22 mouse cellular contexts compared by ENCODE assay signal in genomic region chr4:64058856-64059231, GRCm38 (mm10). TPM values are rescaled to one million over a fixed set of nuclear protein-coding genes. Genes with fewer than 3 reads are reported as not detected.
A peak's percentile ranks its signal among the peaks of the same experiment; 100 is the strongest.
DNase-seq lines count a peak whose midpoint lies in the region; ATAC-seq and TF ChIP-seq lines count a peak whose summit lies in the region.
"Had no signal": no experiment of that assay in that cellular context is flagged by ENCODE, and none has a peak within 500 bp of the region (broad histone marks: within the 10 kb centered on the region; RNA-seq: fewer than 3 reads in every experiment).

No protein-coding gene starts in this region.

- no peak overlapping the region for H3K9ac ChIP-seq in heart, embryonic 13.5 days
- H3K9ac ChIP-seq in midbrain, embryonic 13.5 days (replicated peaks): no peak overlapping the region
- no peak overlapping the region for H3K9ac ChIP-seq in midbrain, postnatal 0 days (replicated peaks; ENCODE audit: low read length, poor library complexity, severe bottlenecking)
- H3K9ac ChIP-seq in embryonic facial prominence, embryonic 15.5 days: no peak overlapping the region
- H3K9ac ChIP-seq: forebrain, postnatal 0 days; kidney, embryonic 15.5 days; limb, embryonic 15.5 days; liver, embryonic 14.5 days; lung, embryonic 15.5 days had no signal

- 14% methylated on average over 6 of the region's 6 CpGs for WGBS in heart, embryonic 13.5 days
- 45% methylated on average over 6 of the region's 6 CpGs for WGBS in midbrain, embryonic 13.5 days
- 44% methylated on average over 6 of the region's 6 CpGs for WGBS in midbrain, postnatal 0 days
- WGBS in embryonic facial prominence, embryonic 15.5 days: 44% methylated on average over 6 of the region's 6 CpGs

- no peak overlapping the region for H3K4me3 ChIP-seq in heart, embryonic 13.5 days
- H3K4me3 ChIP-seq in midbrain, embryonic 13.5 days (replicated peaks): no peak overlapping the region
- H3K4me3 ChIP-seq in midbrain, postnatal 0 days (ENCODE audit: low read depth, low read length): no peak overlapping the region
- no peak overlapping the region for H3K4me3 ChIP-seq in embryonic facial prominence, embryonic 15.5 days (replicated peaks)
- H3K4me3 ChIP-seq in left cerebral cortex, adult 2 months: no peak overlapping the region
- H3K4me3 ChIP-seq: kidney, embryonic 15.5 days; limb, embryonic 15.5 days; lung, embryonic 15.5 days had no signal

- H3K9me3 ChIP-seq in heart, embryonic 13.5 days: no peaks in the 10 kb centered on the region
- no peaks in the 10 kb centered on the region for H3K9me3 ChIP-seq in midbrain, embryonic 13.5 days
- H3K9me3 ChIP-seq in midbrain, postnatal 0 days (ENCODE audit: low read length): no peaks in the 10 kb centered on the region
- H3K9me3 ChIP-seq in embryonic facial prominence, embryonic 15.5 days (replicated peaks): no peaks in the 10 kb centered on the region
- H3K9me3 ChIP-seq: kidney, embryonic 15.5 days; limb, embryonic 15.5 days; lung, embryonic 15.5 days had no signal

- H3K4me1 ChIP-seq in heart, embryonic 13.5 days: peaks cover 17% of the 10 kb centered on the region
- H3K4me1 ChIP-seq in midbrain, embryonic 13.5 days (replicated peaks): no peaks in the 10 kb centered on the region
- no peaks in the 10 kb centered on the region for H3K4me1 ChIP-seq in midbrain, postnatal 0 days (ENCODE audit: insufficient read depth, low read length)
- 0 out of 2 replicates have a peak, but pooled peaks cover 6% of the 10 kb centered on the region for H3K4me1 ChIP-seq in embryonic facial prominence, embryonic 15.5 days
- H3K4me1 ChIP-seq: kidney, embryonic 15.5 days had no signal

- ATAC-seq in heart, embryonic 13.5 days (ENCODE audit: extremely low read depth, insufficient number of reproducible peaks, low FRiP score, low TSS enrichment): no peak
- peak; percentile 55; the same call in 1 of the 2 replicates for ATAC-seq in midbrain, embryonic 13.5 days
- ATAC-seq in midbrain, postnatal 0 days (ENCODE audit: low FRiP score): no peak
- peak; percentile 54; the same call in 1 of the 2 replicates for ATAC-seq in embryonic facial prominence, embryonic 15.5 days (ENCODE audit: insufficient number of reproducible peaks, low FRiP score, low TSS enrichment, low read depth)
- ATAC-seq: forebrain, postnatal 0 days; hindbrain, embryonic 16.5 days had no signal

- no peak for TF ChIP-seq CTCF in midbrain, postnatal 0 days (IDR thresholded peaks at IDR 0.05)
- TF ChIP-seq CTCF in left cerebral cortex, adult 2 months (IDR thresholded peaks at IDR 0.05): no peak

- 0 out of 2 replicates have a peak overlapping the region, but pooled peaks have one; percentile 17 for H3K27ac ChIP-seq in heart, embryonic 13.5 days (replicated peaks)
- H3K27ac ChIP-seq in midbrain, embryonic 13.5 days: no peak overlapping the region
- no peak overlapping the region for H3K27ac ChIP-seq in midbrain, postnatal 0 days (ENCODE audit: low read depth, low read length)
- H3K27ac ChIP-seq in embryonic facial prominence, embryonic 15.5 days (replicated peaks): 0 out of 2 replicates have a peak overlapping the region, but pooled peaks have one; percentile 2
- no peak overlapping the region for H3K27ac ChIP-seq in left cerebral cortex, adult 2 months
- H3K27ac ChIP-seq: kidney, embryonic 15.5 days; limb, embryonic 15.5 days; liver, embryonic 14.5 days; lung, embryonic 15.5 days had no signal

- H3K27me3 ChIP-seq in heart, embryonic 13.5 days (replicated peaks): peaks cover 73% of the 10 kb centered on the region
- no peaks in the 10 kb centered on the region for H3K27me3 ChIP-seq in midbrain, embryonic 13.5 days
- no peaks in the 10 kb centered on the region for H3K27me3 ChIP-seq in midbrain, postnatal 0 days (ENCODE audit: insufficient read depth, low read length)
- H3K27me3 ChIP-seq in embryonic facial prominence, embryonic 15.5 days: no peaks in the 10 kb centered on the region
- H3K27me3 ChIP-seq: kidney, embryonic 15.5 days; limb, embryonic 15.5 days; lung, embryonic 15.5 days had no signal

- 0 out of 2 replicates have a peak overlapping the region, but pooled peaks have one; percentile 9 for H3K4me2 ChIP-seq in heart, embryonic 13.5 days
- H3K4me2 ChIP-seq in midbrain, embryonic 13.5 days (replicated peaks): no peak overlapping the region
- H3K4me2 ChIP-seq in midbrain, postnatal 0 days (ENCODE audit: low read depth, low read length, poor library complexity, severe bottlenecking): no peak overlapping the region
- H3K4me2 ChIP-seq in embryonic facial prominence, embryonic 15.5 days (replicated peaks): no peak overlapping the region
- H3K4me2 ChIP-seq: kidney, embryonic 15.5 days; limb, embryonic 15.5 days; lung, embryonic 15.5 days had no signal

- DNase-seq in heart, adult 11 months: no peak
- no peak for DNase-seq in midbrain, postnatal 0 days (ENCODE audit: low spot score)
- peak; percentile 7 for DNase-seq in yolk sac, embryonic 10.5 days (ENCODE audit: low spot score)
- DNase-seq in left cerebral cortex, adult 2 months (ENCODE audit: extremely low spot score in 1 of 2, low spot score in 2 of 2): no peak
- DNase-seq: adrenal gland, postnatal 14 days; cerebellum, adult 9-10 months; forebrain, postnatal 0 days; kidney, adult 11 months; kidney, postnatal 36 days; layer of hippocampus, postnatal 36 days; lung, postnatal 36 days; thymus, adult 18-20 months; thymus, postnatal 36 days had no signal

- H3K36me3 ChIP-seq in heart, embryonic 13.5 days: no peaks in the 10 kb centered on the region
- no peaks in the 10 kb centered on the region for H3K36me3 ChIP-seq in midbrain, embryonic 13.5 days
- H3K36me3 ChIP-seq in midbrain, postnatal 0 days (ENCODE audit: insufficient read depth, low read length): no peaks in the 10 kb centered on the region
- no peaks in the 10 kb centered on the region for H3K36me3 ChIP-seq in embryonic facial prominence, embryonic 15.5 days
- H3K36me3 ChIP-seq: kidney, embryonic 15.5 days; limb, embryonic 15.5 days; lung, embryonic 15.5 days had no signal

- intact Hi-C loops in left cerebral cortex, adult 2 months (cut with DNase I): no loop called here

RNA-seq across cellular contexts. Expression of gene Tnc, which starts 12.0 kb away (rescaled TPM):
- polyA plus RNA-seq in heart, embryonic 13.5 days (2015; fragmentation: Nextera tagmentation; extraction: Ambion mirVana): 12.7 and 14.5 TPM in 2 replicates
- polyA plus RNA-seq in midbrain, embryonic 13.5 days (2015; fragmentation: Nextera tagmentation; extraction: Ambion mirVana): 12.9 and 14.6 TPM in 2 replicates
- 163 and 167 TPM in 2 replicates for total RNA-seq in midbrain, postnatal 0 days (2014; rRNA removed)
- 38.2 and 41.2 TPM in 2 replicates for polyA plus RNA-seq in midbrain, postnatal 0 days (2015; fragmentation: Nextera tagmentation; extraction: Ambion mirVana)
- polyA plus RNA-seq in embryonic facial prominence, embryonic 15.5 days (2015; fragmentation: Nextera tagmentation; extraction: Ambion mirVana): 59.9 and 63.5 TPM in 2 replicates
- total RNA-seq in left cerebral cortex, adult 2 months (2021): 1 to 10 TPM; 2.8 to 3.4 TPM
- total RNA-seq: megakaryocyte-erythroid progenitor cell, adult 5-6 weeks had no signal

Comparison
In these comparisons a context has a peak if more than half of its experiments do, and no peak if none do; other contexts are left out.
1. ATAC-seq: peak in midbrain, embryonic 13.5 days (single experiment) and embryonic facial prominence, embryonic 15.5 days (single experiment); none in heart, embryonic 13.5 days (single experiment) and midbrain, postnatal 0 days (single experiment).
2. H3K27ac ChIP-seq: peak in heart, embryonic 13.5 days (single experiment) and embryonic facial prominence, embryonic 15.5 days (single experiment); none in midbrain, embryonic 13.5 days (single experiment), midbrain, postnatal 0 days (single experiment) and left cerebral cortex, adult 2 months (single experiment).